Mouse (Mus musculus) hindbrain, embryonic 13.5 days (tissue): ENCODE results near the gene Ltbp4. TPM values are rescaled to one million over a fixed set of nuclear protein-coding genes. Genes with fewer than 3 reads are reported as not detected.

Experiments
- ATAC-seq: fragments of 200-750 bp; cut with Nextera tagmentation; 2 replicates; pipeline ENCODE4 v1.8.0; 2017; ENCODE audit warnings: moderate TSS enrichment; ENCODE audit not compliant: low FRiP score
- H3K27ac ChIP-seq: fragments of 300-500 bp; sonication (generic); 2 replicates; pipeline ENCODE4 v1.5.1; 2015; ENCODE audit warnings: inconsistent platforms, mild to moderate bottlenecking, moderate library complexity
- H3K27me3 ChIP-seq: fragments of 300-500 bp; sonication (generic); 2 replicates; pipeline ENCODE4 v1.6.1; 2015; ENCODE audit warnings: mild to moderate bottlenecking, inconsistent platforms
- H3K36me3 ChIP-seq: fragments of 300-500 bp; sonication (generic); 2 replicates; pipeline ENCODE4 v1.6.1; 2015; ENCODE audit warnings: mild to moderate bottlenecking, inconsistent platforms
- H3K4me1 ChIP-seq: fragments of 300-500 bp; sonication (generic); replicated peaks from 2 replicates; pipeline ENCODE4 v1.6.1; 2015; ENCODE audit warnings: inconsistent platforms
- H3K4me2 ChIP-seq: fragments of 300-500 bp; sonication (generic); 2 replicates; pipeline ENCODE4 v1.6.1; 2015; ENCODE audit warnings: inconsistent platforms, mild to moderate bottlenecking, moderate library complexity
- H3K4me3 ChIP-seq: fragments of 300-500 bp; sonication (generic); 2 replicates; pipeline ENCODE4 v1.5.1; 2015; ENCODE audit warnings: mild to moderate bottlenecking, inconsistent platforms
- H3K9ac ChIP-seq: fragments of 300-500 bp; sonication (generic); 2 replicates; pipeline ENCODE4 v1.6.1; 2015; ENCODE audit warnings: mild to moderate bottlenecking, inconsistent platforms
- H3K9me3 ChIP-seq: fragments of 300-500 bp; sonication (generic); 2 replicates; pipeline ENCODE4 v1.6.1; 2016; ENCODE audit warnings: inconsistent platforms
- WGBS: fragments of 180-500 bp; shearing (Covaris S2); methylation state at CpG from one replicate; pipeline ENCODE4 v1.1.7; 2015; 5-methylcytosine and 5-hydroxymethylcytosine counted together
- polyA plus RNA-seq: library from polyadenylated mRNA; unstranded; fragments of >200 nt; fragmentation: Nextera tagmentation; extraction: Ambion mirVana; gene quantifications from 2 replicates; pipeline ENCODE4 v1.2.1, GENCODE M21; 2015

Gene Ltbp4
- polyA plus RNA-seq, 1 experiment from 2014 or later: 5.4 TPM

DNA sequence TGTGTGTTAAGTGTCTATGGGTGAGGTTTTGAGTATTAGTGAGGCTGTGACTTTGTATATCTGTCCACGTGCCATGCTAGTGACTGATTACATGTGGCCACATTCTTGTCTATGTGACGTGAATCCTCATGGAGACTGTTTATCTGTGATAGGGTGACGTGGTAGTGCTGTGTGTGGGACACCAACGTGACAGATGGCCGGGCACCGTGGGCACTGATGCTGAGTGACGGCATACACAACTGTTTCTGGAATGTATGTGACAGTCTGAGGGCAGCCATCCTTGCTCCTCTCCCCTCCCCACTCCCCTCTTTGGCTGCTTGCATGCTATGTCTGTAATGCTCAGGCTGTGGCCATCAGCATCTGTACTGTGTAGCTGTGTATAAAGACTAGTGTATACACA is 76.6 kb downstream of the Ltbp4 start:
- no peak for ATAC-seq
- WGBS: 33% methylated on average over 7 of the region's 7 CpGs
- H3K27ac ChIP-seq: peak overlapping the region; percentile 30; the same call in 1 of the 2 replicates

DNA sequence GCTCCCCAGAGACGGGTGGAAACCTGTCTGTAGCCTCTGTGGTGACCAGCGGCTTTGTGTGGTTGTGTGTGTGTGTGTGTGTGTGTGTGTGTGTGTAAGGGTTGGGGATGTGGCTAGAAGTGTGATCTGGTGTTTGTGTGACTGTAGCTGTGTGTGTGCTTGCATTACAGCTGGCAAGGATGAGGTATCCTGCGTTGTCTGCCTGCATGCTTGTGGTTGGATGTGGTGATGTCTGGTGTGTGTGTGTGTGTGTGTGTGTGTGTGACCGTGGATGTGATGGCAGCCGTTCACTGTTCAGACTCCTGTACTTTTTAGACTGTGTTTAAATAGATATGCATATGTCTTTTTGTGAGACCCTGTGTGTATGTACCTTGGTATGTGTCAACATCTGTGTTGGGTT is 77.7 kb downstream of the Ltbp4 start:
- ATAC-seq: no peak; the same call in 1 of the 2 replicates
- H3K4me1 ChIP-seq: peaks cover 48% of the 10 kb centered on the region

More for the DNA sequence above, 76.6 kb downstream of the Ltbp4 start:
- no peaks in the 10 kb centered on the region for H3K9me3 ChIP-seq
- peak overlapping the region; percentile 91 for H3K9ac ChIP-seq
- peak overlapping the region; percentile 76 for H3K4me2 ChIP-seq
- peaks cover 48% of the 10 kb centered on the region for H3K4me1 ChIP-seq
- H3K36me3 ChIP-seq: peaks cover 41% of the 10 kb centered on the region
- H3K27me3 ChIP-seq: no peaks in the 10 kb centered on the region
- H3K4me3 ChIP-seq: peak overlapping the region; percentile 62

DNA sequence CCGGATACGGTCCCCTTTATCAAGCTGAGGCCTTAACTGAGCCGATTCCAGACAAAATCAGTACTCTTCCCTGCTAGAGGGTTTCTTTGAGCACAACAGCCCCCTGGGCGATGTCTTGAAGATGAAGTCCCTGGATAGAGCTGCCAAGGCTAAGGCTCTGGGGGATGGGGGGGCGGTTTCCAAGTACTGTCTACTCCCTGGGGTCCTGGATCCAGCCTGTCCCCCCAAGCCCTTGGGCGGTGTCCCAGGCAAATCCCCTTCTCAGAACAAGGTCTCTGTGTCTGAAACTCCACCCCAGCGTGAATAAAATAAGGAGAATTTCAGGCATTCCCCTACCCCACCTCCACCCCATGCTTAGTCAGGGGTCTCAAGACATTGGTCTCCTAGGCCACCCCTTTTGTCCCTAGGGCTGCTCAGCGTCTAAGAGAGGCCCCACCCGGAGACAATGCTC is 78.2 kb downstream of the Ltbp4 start:
- peaks cover 48% of the 10 kb centered on the region for H3K4me1 ChIP-seq
- no peaks in the 10 kb centered on the region for H3K9me3 ChIP-seq
- peaks cover 32% of the 10 kb centered on the region for H3K36me3 ChIP-seq
- H3K4me2 ChIP-seq: peak overlapping the region; percentile 76
- peak overlapping the region; percentile 62 for H3K4me3 ChIP-seq
- H3K9ac ChIP-seq: peak overlapping the region; percentile 91
- H3K27ac ChIP-seq: peak overlapping the region; percentile 96
- 0 out of 2 replicates have a peak, but pooled peaks have one; percentile 2 for ATAC-seq
- no peaks in the 10 kb centered on the region for H3K27me3 ChIP-seq
- WGBS: 1% methylated on average over 9 of the region's 9 CpGs

More for the DNA sequence above, 77.7 kb downstream of the Ltbp4 start:
- Histone ChIP-seq H3K36me3 (peaks cover 32% of the 10 kb centered on the region), H3K27me3 (no peaks in the 10 kb centered on the region), H3K4me2 (peak overlapping the region; percentile 76), H3K9me3 (no peaks in the 10 kb centered on the region), H3K27ac (peak overlapping the region; percentile 96), H3K4me3 (peak overlapping the region; percentile 62), H3K9ac (peak overlapping the region; percentile 91)
- 15% methylated on average over 5 of the region's 5 CpGs for WGBS

DNA sequence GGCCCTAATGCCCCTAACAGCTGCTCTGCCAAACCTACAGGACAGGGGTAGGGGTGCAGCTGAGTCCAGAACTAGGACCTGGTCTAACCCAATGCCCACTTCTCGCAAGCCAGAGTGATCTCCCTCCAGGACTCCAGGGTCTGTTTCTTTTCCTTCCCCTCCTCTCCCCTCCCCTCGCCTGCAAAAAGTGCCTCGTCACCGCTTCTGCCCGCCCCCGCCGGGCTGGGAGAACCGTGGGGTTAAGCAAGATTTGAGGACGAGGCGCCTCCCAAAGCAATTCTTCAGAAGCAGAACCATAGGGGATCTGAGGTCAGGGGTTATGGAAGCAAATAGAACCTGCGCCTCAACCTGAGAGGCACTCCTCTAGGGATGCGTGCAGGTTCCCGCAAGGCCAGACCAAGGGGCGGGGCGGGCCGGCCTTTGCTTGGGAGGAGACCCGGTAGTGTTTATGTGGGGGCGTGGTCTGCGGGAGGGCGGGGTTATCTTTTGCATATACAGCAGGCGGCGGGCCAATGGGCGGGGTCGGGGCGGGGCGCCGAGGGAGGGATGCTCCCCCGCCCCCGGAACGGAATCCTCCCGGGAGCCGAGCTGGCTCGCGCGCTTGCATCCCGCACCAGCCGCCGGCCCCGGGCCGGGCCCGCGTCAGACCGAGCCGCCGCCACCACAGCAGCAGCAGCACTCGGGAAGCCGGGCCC is 79.1 kb downstream of the Ltbp4 start, which contains the start of gene Numbl:
Numbl (plus strand) TSS at position 229 of the 695 bp plus-strand sequence.
- peak; percentile 77 for ATAC-seq
- Histone ChIP-seq H3K27ac (peak within 1 kb of the TSS; percentile 96), H3K36me3 (peaks cover 30% of the 10 kb centered on the region), H3K4me1 (peaks cover 48% of the 10 kb centered on the region), H3K4me2 (peak within 1 kb of the TSS; percentile 76), H3K27me3 (no peaks in the 10 kb centered on the region), H3K9me3 (no peaks in the 10 kb centered on the region), H3K4me3 (peak within 1 kb of the TSS; percentile 62), H3K9ac (peak within 1 kb of the TSS; percentile 91)
- under 1% methylated on average over 47 of the region's 47 CpGs for whole genome bisulfite sequencing

DNA sequence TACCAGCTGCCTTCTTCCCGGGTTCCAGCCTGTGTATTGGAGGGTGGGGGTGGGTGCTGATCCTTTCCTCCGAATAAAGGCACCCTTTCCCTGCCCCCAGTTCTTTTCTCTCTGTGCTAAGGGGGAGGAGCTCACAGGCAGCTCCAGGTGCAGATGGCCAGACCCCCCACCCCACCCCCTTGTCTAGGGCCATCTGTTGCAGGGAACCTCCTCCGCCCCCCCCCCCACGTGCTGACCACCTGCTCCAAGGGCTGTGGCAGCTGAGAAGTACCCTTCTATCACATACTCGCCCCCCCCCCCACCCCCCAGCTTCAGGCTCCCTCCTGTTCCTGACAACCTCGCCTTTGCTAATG is 79.7 kb downstream of the Ltbp4 start:
- whole genome bisulfite sequencing: 0% methylated on average over 5 of the region's 6 CpGs
- Histone ChIP-seq H3K36me3 (peaks cover 30% of the 10 kb centered on the region), H3K4me2 (peak overlapping the region; percentile 76), H3K4me1 (peaks cover 48% of the 10 kb centered on the region), H3K9ac (peak overlapping the region; percentile 51; the same call in 1 of the 2 replicates), H3K9me3 (no peaks in the 10 kb centered on the region), H3K4me3 (peak overlapping the region; percentile 62), H3K27ac (peak overlapping the region; percentile 96), H3K27me3 (no peaks in the 10 kb centered on the region)
- peak; percentile 8; the same call in 1 of the 2 replicates for ATAC-seq

DNA sequence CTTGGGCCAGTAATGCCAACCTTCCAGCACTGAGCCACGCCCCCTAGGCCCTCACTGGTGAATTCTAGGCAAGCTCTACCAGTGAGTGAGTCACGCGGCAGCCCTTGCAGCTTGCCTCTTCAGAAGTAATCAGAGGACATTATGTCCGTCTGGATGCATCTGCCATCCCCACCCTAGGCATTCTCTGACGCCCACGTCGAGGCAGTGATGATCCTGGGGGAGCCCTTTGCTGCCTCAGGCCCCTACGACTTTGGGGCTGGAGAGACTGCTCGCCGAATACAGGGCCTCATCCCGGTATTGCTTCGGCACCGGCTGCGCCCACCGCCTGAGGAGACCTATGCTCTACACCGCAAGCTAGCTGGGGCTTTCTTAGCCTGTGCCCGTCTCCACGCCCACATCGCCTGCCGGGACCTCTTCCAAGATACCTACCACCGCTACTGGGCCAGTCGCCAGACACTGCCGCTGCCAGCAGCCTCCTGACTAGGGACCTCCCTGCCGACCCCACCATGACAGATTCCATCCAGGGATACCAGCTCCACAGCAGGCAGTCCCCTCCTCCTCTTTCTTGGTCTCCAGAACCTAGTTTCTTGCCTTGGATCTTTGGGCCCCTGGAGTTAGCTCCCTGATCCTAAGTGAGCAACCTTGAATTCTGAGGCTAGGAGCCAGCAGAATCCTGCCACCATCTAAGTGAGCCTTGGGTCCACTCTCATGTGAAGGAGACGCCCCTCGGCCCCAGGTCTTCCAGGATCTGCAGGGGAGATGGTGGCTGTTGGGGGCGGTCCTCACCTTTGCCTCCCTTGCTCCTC is 80.2 kb downstream of the Ltbp4 start:
- Histone ChIP-seq H3K36me3 (peaks cover 30% of the 10 kb centered on the region), H3K27me3 (no peaks in the 10 kb centered on the region), H3K9me3 (no peaks in the 10 kb centered on the region), H3K4me1 (peaks cover 48% of the 10 kb centered on the region), H3K4me3 (peak overlapping the region; percentile 62; the same call in 1 of the 2 replicates), H3K27ac (peak overlapping the region; percentile 96), H3K9ac (peak overlapping the region; percentile 51; the same call in 1 of the 2 replicates), H3K4me2 (peak overlapping the region; percentile 76)
- WGBS: 7% methylated on average over 27 of the region's 27 CpGs
- ATAC-seq: peak; percentile 23

DNA sequence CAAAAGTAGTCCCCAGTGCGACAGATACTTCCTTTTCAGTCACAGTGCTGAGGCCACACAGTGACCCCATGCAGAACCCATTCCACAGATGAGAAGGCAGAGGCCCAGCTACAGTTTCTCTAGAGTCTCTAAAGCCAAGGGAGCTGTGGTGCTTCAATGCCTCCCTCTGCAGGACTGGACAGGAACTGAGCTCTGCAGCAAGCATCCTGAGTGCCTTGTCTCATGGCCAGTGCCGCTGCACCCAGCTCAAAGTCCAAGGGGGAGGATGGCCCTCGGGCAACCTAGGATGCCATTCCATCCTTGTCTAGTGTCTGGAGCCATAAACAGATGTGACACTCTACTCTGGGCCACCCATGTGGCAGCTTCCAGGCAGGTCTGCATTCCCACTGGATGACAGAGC is 81.8 kb downstream of the Ltbp4 start:
- no peaks in the 10 kb centered on the region for H3K9me3 ChIP-seq
- no peak overlapping the region for H3K4me3 ChIP-seq
- no peaks in the 10 kb centered on the region for H3K27me3 ChIP-seq
- H3K9ac ChIP-seq: no peak overlapping the region
- 67% methylated on average over 3 of the region's 3 CpGs for WGBS
- no peak for ATAC-seq
- no peak overlapping the region for H3K4me2 ChIP-seq
- peaks cover 38% of the 10 kb centered on the region for H3K36me3 ChIP-seq
- H3K4me1 ChIP-seq: peaks cover 32% of the 10 kb centered on the region
- H3K27ac ChIP-seq: 0 out of 2 replicates have a peak overlapping the region, but pooled peaks have one; percentile 96

Other genes starting within 250 kb of the Ltbp4 start
- 0.12 TPM in 1 of 2 replicates, not detected in the other for gene Cyp2f2, start 217.8 kb downstream of the Ltbp4 start, polyA plus RNA-seq
- 0.17 and 0.19 TPM in 2 replicates for gene Cyp2t4, start 184.0 kb downstream of the Ltbp4 start, polyA plus RNA-seq
- 89.9 and 92.1 TPM in 2 replicates for gene Egln2, start 170.9 kb downstream of the Ltbp4 start, polyA plus RNA-seq
- gene Rab4b, start 158.8 kb downstream of the Ltbp4 start, polyA plus RNA-seq: 119 and 123 TPM in 2 replicates
- gene Gm21983, start 156.6 kb downstream of the Ltbp4 start, polyA plus RNA-seq: 1.2 TPM in 1 of 2 replicates, not detected in the other
- 10.8 and 11.3 TPM in 2 replicates for gene Mia, start 156.5 kb downstream of the Ltbp4 start, polyA plus RNA-seq
- gene BC024978, start 141.9 kb downstream of the Ltbp4 start, polyA plus RNA-seq: 3.5 and 4.5 TPM in 2 replicates
- 208 and 211 TPM in 2 replicates for gene Snrpa, start 141.4 kb downstream of the Ltbp4 start, polyA plus RNA-seq
- 6.1 and 6.5 TPM in 2 replicates for gene Itpkc, start 109.0 kb downstream of the Ltbp4 start, polyA plus RNA-seq
- gene Coq8b, start 104.7 kb downstream of the Ltbp4 start, polyA plus RNA-seq: 23.8 and 24.9 TPM in 2 replicates
- 48.4 and 49.6 TPM in 2 replicates for gene Numbl, start 79.3 kb downstream of the Ltbp4 start, polyA plus RNA-seq
- 61.8 and 62.5 TPM in 2 replicates for gene Shkbp1, start 18.3 kb upstream of the Ltbp4 start, polyA plus RNA-seq
- gene Gm20479, start 19.7 kb upstream of the Ltbp4 start, polyA plus RNA-seq: not detected in 2 replicates
- gene Sptbn4, start 110.0 kb upstream of the Ltbp4 start, polyA plus RNA-seq: 2.2 and 2.6 TPM in 2 replicates
- gene Blvrb, start 110.3 kb upstream of the Ltbp4 start, polyA plus RNA-seq: 18.7 and 19.3 TPM in 2 replicates
- gene Sertad3, start 136.1 kb upstream of the Ltbp4 start, polyA plus RNA-seq: 13.0 and 13.4 TPM in 2 replicates
- 10.7 and 11.8 TPM in 2 replicates for gene Sertad1, start 149.2 kb upstream of the Ltbp4 start, polyA plus RNA-seq
- 1.4 and 1.5 TPM in 2 replicates for gene Prx, start 161.6 kb upstream of the Ltbp4 start, polyA plus RNA-seq
- gene Hipk4, start 185.6 kb upstream of the Ltbp4 start, polyA plus RNA-seq: 0.77 and 0.79 TPM in 2 replicates
- 126 TPM in 2 replicates for gene Pld3, start 215.5 kb upstream of the Ltbp4 start, polyA plus RNA-seq
- 32.1 and 34.0 TPM in 2 replicates for gene 2310022A10Rik, start 215.5 kb upstream of the Ltbp4 start, polyA plus RNA-seq